Mouse (Mus musculus): ENCODE data around the gene Asphd1. TPM values are rescaled to one million over a fixed set of nuclear protein-coding genes. Genes with fewer than 3 reads are reported as not detected.
A peak's percentile ranks its signal among the peaks of the same experiment; 100 is the strongest.

The Asphd1 gene
- polyA plus RNA-seq, 1 experiment from 2014 or later, result 8.9 TPM

- peak within 1 kb of the TSS; percentile 92 for H3K4me2 ChIP-seq
- ATAC-seq (replicated peaks), result peak; percentile 88
These were observed 638 bp upstream of the Asphd1 start, which contains the start of gene Sez6l2 for GRCm38 (mm10) chr7:126949793-126950646. Gene Sez6l2 (plus strand): TSS chr7:126950563.

DNA sequence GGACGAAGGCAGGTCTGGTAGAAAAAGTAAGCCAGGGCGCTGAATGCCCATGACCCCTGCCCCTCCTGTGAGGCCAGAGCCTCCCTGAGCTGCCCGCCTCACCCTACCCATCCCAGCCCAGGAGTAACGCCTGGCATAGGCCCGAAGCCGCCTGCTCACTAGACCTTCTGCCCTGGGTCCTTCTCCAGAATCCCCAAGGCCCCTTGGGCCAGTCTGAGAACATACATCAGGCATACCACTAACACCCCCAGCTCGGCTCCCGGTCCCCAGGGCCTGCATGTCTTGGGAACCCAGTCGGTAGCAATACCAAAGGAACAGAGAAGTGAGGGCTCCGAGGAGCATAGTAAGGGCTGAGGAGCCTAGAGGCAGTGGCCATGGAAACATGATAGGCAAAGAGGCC, 756 bp downstream of the Asphd1 start:
- peak overlapping the region; percentile 92 for H3K4me2 ChIP-seq
- no peaks in the 10 kb centered on the region for H3K9me3 ChIP-seq
- peak overlapping the region; percentile 59 for H3K4me3 ChIP-seq
- peak overlapping the region; percentile 89 for H3K27ac ChIP-seq
- ATAC-seq (replicated peaks), result no peak
- H3K4me1 ChIP-seq, result peaks cover 51% of the 10 kb centered on the region
- 76% methylated on average over 10 of the region's 10 CpGs for WGBS
- H3K27me3 ChIP-seq (replicated peaks), result no peaks in the 10 kb centered on the region
- H3K9ac ChIP-seq, result peak overlapping the region; percentile 75
- peaks cover 10% of the 10 kb centered on the region; the same call in 1 of the 2 replicates for H3K36me3 ChIP-seq (replicated peaks)

More at GRCm38 (mm10) chr7:126949793-126950646, 638 bp upstream of the Asphd1 start, which contains the start of gene Sez6l2:
- H3K4me3 ChIP-seq, result peak within 1 kb of the TSS; percentile 59
- H3K27ac ChIP-seq, result peak within 1 kb of the TSS; percentile 89
- no peaks in the 10 kb centered on the region for H3K9me3 ChIP-seq
- H3K4me1 ChIP-seq, result peaks cover 53% of the 10 kb centered on the region
- H3K36me3 ChIP-seq (replicated peaks), result peaks cover 7% of the 10 kb centered on the region; the same call in 1 of the 2 replicates
- no peaks in the 10 kb centered on the region for H3K27me3 ChIP-seq (replicated peaks)
- peak within 1 kb of the TSS; percentile 75 for H3K9ac ChIP-seq
- 0% methylated on average over 42 of the region's 42 CpGs for WGBS

GRCm38 (mm10) chr7:126946530-126946929, 2.9 kb downstream of the Asphd1 start:
- H3K9ac ChIP-seq, result no peak overlapping the region
- no peaks in the 10 kb centered on the region for H3K9me3 ChIP-seq
- H3K27ac ChIP-seq, result no peak overlapping the region
- no peaks in the 10 kb centered on the region for H3K27me3 ChIP-seq (replicated peaks)
- peaks cover 7% of the 10 kb centered on the region; the same call in 1 of the 2 replicates for H3K36me3 ChIP-seq (replicated peaks)
- H3K4me2 ChIP-seq, result no peak overlapping the region
- WGBS, result 31% methylated on average over 3 of the region's 3 CpGs
- H3K4me1 ChIP-seq, result peaks cover 30% of the 10 kb centered on the region
- H3K4me3 ChIP-seq, result no peak overlapping the region
- ATAC-seq (replicated peaks), result no peak

- H3K4me3 ChIP-seq, result no peak overlapping the region
- H3K4me2 ChIP-seq, result no peak overlapping the region
- ATAC-seq (replicated peaks), result no peak
- H3K9ac ChIP-seq, result no peak overlapping the region
- H3K27ac ChIP-seq, result no peak overlapping the region
- H3K27me3 ChIP-seq (replicated peaks), result no peaks in the 10 kb centered on the region
- H3K4me1 ChIP-seq, result peaks cover 3% of the 10 kb centered on the region; the same call in 1 of the 2 replicates
- peaks cover 13% of the 10 kb centered on the region; the same call in 1 of the 2 replicates for H3K36me3 ChIP-seq (replicated peaks)
- WGBS, result 49% methylated on average over 5 of the region's 5 CpGs
- H3K9me3 ChIP-seq, result no peaks in the 10 kb centered on the region
These were observed 7.6 kb downstream of the Asphd1 start for GRCm38 (mm10) chr7:126941801-126942200.

DNA sequence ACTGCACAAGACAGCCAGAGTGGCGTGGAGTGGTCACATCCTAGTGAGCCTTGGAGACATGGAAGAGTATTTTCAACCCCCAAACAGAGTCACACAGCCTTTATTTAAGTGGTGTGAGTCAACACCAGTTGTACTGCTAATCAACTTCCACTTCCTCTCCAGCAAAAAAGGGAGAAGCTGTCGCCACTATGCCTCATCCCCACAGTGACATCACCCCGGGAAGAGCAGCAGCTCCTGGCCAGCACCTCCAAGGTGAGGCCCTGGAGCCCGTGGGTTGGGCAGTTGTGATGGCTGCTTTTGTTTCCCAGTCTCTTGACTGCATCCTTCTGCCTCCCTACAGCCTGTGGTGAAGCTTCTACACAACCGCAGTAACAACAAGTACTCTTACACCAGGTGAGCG, 8.2 kb downstream of the Asphd1 start:
- Histone ChIP-seq H3K4me2 (no peak overlapping the region), H3K9ac (no peak overlapping the region), H3K9me3 (no peaks in the 10 kb centered on the region), H3K4me1 (no peaks in the 10 kb centered on the region), H3K4me3 (no peak overlapping the region), H3K27ac (no peak overlapping the region), H3K27me3 (replicated peaks) (no peaks in the 10 kb centered on the region), H3K36me3 (replicated peaks) (peaks cover 13% of the 10 kb centered on the region; the same call in 1 of the 2 replicates)
- ATAC-seq (replicated peaks), result no peak
- WGBS, result 55% methylated on average over 6 of the region's 6 CpGs

- H3K9me3 ChIP-seq, result no peaks in the 10 kb centered on the region
- peaks cover 13% of the 10 kb centered on the region for H3K4me1 ChIP-seq
- H3K36me3 ChIP-seq (replicated peaks), result peaks cover 6% of the 10 kb centered on the region; the same call in 1 of the 2 replicates
- H3K27me3 ChIP-seq (replicated peaks), result no peaks in the 10 kb centered on the region
- H3K27ac ChIP-seq, result no peak overlapping the region
- no peak overlapping the region for H3K9ac ChIP-seq
- no peak overlapping the region for H3K4me2 ChIP-seq
- no peak overlapping the region for H3K4me3 ChIP-seq
- WGBS, result 94% methylated on average over 2 of the region's 2 CpGs
- ATAC-seq (replicated peaks), result no peak
These were observed 16.7 kb downstream of the Asphd1 start for GRCm38 (mm10) chr7:126932652-126933051.

DNA sequence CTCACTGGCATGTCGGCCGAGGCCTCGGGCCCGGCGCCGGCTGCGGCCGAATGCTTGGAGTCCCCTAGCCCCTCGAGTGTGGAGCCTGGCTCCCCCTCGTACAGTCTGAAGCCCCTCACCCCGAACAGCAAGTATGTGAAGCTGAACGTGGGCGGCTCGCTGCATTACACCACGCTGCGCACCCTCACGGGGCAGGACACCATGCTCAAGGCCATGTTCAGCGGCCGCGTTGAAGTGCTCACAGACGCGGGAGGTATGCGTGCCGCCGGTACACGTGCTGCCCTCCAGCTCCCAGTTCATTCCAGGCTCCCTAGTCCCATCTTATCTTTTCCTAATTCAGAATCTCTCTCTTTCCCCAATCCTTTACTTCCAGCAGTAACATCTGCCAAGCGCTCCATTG, 20.3 kb downstream of the Asphd1 start:
- WGBS, result 0% methylated on average over 27 of the region's 27 CpGs

DNA sequence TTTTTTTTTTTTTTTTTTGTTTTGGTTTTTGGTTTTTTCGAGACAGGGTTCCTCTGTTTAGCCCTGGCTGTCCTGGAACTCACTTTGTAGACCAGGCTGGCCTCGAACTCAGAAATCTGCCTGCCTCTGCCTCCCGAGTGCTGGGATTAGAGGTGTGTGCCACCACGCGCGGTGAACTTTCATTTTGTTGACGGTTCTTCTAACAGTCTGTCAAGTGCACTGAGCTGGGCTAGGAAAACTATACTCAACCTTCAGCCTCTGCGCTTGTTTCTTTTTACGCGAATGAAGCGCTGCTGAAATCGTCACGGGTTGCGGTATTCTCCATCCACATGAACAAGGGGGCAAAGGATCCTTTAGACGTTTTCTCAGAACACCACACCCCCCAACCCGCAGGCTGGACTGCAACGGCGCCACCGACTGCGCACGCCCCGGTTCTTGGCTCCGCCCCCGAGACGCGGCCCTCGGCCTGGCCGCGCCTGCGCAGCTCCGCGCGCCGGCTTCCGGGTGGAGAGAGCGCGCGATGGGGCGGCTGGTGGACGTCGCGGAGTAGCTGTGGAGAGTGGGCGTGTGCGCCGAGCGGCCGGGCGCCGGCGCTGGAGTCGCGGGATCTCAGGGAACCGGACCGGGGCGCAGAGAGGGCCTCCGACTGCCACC, 20.9 kb downstream of the Asphd1 start, which contains the start of gene Kctd13:
Gene Kctd13 (plus strand): TSS at position 496 of the 654 bp plus-strand sequence.
- Histone ChIP-seq H3K27me3 (replicated peaks) (no peaks in the 10 kb centered on the region), H3K27ac (peak within 1 kb of the TSS; percentile 86)
- WGBS, result 3% methylated on average over 56 of the region's 56 CpGs

More for the DNA sequence above, 20.3 kb downstream of the Asphd1 start:
- H3K4me3 ChIP-seq, result peak overlapping the region; percentile 98
- H3K27me3 ChIP-seq (replicated peaks), result no peaks in the 10 kb centered on the region
- H3K36me3 ChIP-seq (replicated peaks), result no peaks in the 10 kb centered on the region
- peak overlapping the region; percentile 86 for H3K27ac ChIP-seq
- peaks cover 13% of the 10 kb centered on the region for H3K4me1 ChIP-seq
- peak; percentile 87 for ATAC-seq (replicated peaks)
- peak overlapping the region; percentile 88 for H3K9ac ChIP-seq
- no peaks in the 10 kb centered on the region for H3K9me3 ChIP-seq
- H3K4me2 ChIP-seq, result peak overlapping the region; percentile 94

DNA sequence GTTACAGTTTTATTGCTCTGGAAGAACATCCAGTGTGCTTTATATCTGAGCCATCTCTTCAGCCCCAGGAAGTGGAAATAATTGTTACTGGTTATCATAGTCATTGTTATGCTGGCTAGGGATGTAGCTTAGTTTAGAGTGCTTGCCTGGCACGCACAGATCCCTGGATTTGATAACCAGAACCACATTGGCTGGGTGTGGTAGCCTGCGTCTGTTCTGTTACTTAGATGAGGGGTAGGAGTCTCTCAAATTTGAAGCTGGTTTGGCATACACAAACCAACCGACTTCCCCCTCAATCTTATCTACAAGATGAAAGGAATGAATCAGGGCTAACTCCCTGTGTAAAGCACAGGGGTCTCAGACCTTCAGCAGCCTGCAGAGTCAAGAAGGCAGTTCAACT, 23.1 kb downstream of the Asphd1 start:
- H3K27me3 ChIP-seq (replicated peaks), result no peaks in the 10 kb centered on the region
- no peak overlapping the region for H3K27ac ChIP-seq
- H3K9me3 ChIP-seq, result no peaks in the 10 kb centered on the region
- H3K4me1 ChIP-seq, result peaks cover 22% of the 10 kb centered on the region
- no peak overlapping the region for H3K9ac ChIP-seq
- 72% methylated on average over 3 of the region's 3 CpGs for WGBS
- no peaks in the 10 kb centered on the region for H3K36me3 ChIP-seq (replicated peaks)
- no peak for ATAC-seq (replicated peaks)
- H3K4me3 ChIP-seq, result no peak overlapping the region
- H3K4me2 ChIP-seq, result no peak overlapping the region

More for the DNA sequence above, 20.9 kb downstream of the Asphd1 start, which contains the start of gene Kctd13:
- H3K9ac ChIP-seq, result peak within 1 kb of the TSS; percentile 88
- ATAC-seq (replicated peaks), result peak; percentile 96
- peak within 1 kb of the TSS; percentile 94 for H3K4me2 ChIP-seq
- H3K4me3 ChIP-seq, result peak within 1 kb of the TSS; percentile 98
- no peaks in the 10 kb centered on the region for H3K36me3 ChIP-seq (replicated peaks)
- H3K9me3 ChIP-seq, result no peaks in the 10 kb centered on the region
- peaks cover 13% of the 10 kb centered on the region for H3K4me1 ChIP-seq

GRCm38 (mm10) chr7:126923999-126924398, 25.4 kb downstream of the Asphd1 start:
- H3K4me3 ChIP-seq, result no peak overlapping the region
- H3K9ac ChIP-seq, result no peak overlapping the region
- peaks cover 10% of the 10 kb centered on the region for H3K4me1 ChIP-seq
- 52% methylated on average over 5 of the region's 5 CpGs for WGBS
- no peaks in the 10 kb centered on the region for H3K9me3 ChIP-seq
- no peaks in the 10 kb centered on the region for H3K27me3 ChIP-seq (replicated peaks)
- ATAC-seq (replicated peaks), result no peak
- H3K4me2 ChIP-seq, result no peak overlapping the region
- no peak overlapping the region for H3K27ac ChIP-seq
- no peaks in the 10 kb centered on the region for H3K36me3 ChIP-seq (replicated peaks)

DNA sequence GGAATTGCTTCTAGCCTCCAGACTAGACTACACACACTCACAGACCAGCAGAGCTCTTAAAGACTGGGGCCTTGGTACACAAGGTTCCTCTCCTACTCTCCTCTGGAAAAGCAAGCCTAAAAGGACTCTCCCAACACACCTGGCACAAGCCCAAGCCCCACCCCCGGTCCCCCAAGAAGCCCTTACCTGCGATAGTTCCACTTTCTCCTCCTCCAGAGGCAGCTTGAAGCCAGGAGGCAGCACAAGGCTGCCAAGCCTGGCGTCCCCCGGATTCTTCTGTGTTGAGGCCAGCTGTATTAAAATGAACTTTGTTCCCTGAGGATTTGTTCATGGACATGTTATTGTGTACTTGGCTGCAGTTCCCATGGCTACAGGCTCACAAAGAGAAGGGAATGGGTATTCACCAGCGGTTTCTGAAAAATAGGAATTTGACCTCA, 26.7 kb downstream of the Asphd1 start, which contains the start of gene Tmem219:
Gene Tmem219 (minus strand): TSS at position 294 of the 437 bp plus-strand sequence.
- peak within 1 kb of the TSS; percentile 10 for H3K4me2 ChIP-seq
- ATAC-seq (replicated peaks), result no peak
- peak within 1 kb of the TSS; percentile 56 for H3K27ac ChIP-seq
- peaks cover 10% of the 10 kb centered on the region for H3K4me1 ChIP-seq
- H3K9ac ChIP-seq, result peak within 1 kb of the TSS; percentile 3; the same call in 1 of the 2 replicates
- no peaks in the 10 kb centered on the region for H3K9me3 ChIP-seq
- WGBS, result 11% methylated on average over 5 of the region's 5 CpGs
- no peaks in the 10 kb centered on the region for H3K27me3 ChIP-seq (replicated peaks)
- H3K4me3 ChIP-seq, result no peak within 1 kb of the TSS
- H3K36me3 ChIP-seq (replicated peaks), result no peaks in the 10 kb centered on the region

DNA sequence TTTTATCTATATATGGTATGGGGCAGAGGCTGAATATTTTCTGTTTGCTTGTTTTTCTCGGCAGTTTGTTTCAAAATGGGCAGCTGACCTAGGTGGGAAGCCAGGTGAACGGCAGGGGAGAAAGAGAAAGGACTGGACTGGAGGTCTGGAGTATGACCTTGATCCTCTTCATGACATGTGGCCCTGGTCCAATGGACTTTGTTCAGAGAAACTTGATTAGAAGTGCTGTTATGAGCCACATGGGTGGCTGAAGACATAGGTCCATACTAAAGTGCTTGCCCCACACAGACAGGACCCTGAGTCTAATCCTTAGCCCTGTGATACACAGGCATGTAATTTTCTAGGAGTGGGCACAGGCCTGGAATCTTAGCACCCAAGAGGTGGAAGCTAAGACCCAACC, 27.8 kb downstream of the Asphd1 start:
- no peaks in the 10 kb centered on the region for H3K36me3 ChIP-seq (replicated peaks)
- no peaks in the 10 kb centered on the region for H3K27me3 ChIP-seq (replicated peaks)
- no peak overlapping the region for H3K4me2 ChIP-seq
- no peak overlapping the region for H3K9ac ChIP-seq
- H3K4me3 ChIP-seq, result no peak overlapping the region
- H3K9me3 ChIP-seq, result no peaks in the 10 kb centered on the region
- ATAC-seq (replicated peaks), result no peak
- 68% methylated on average over 2 of the region's 2 CpGs for WGBS
- H3K27ac ChIP-seq, result no peak overlapping the region
- H3K4me1 ChIP-seq, result peaks cover 10% of the 10 kb centered on the region

Data from midbrain, embryonic 15.5 days (tissue).